Comparison of ENCODE assay signal across 8 mouse cellular contexts in the genomic region with DNA sequence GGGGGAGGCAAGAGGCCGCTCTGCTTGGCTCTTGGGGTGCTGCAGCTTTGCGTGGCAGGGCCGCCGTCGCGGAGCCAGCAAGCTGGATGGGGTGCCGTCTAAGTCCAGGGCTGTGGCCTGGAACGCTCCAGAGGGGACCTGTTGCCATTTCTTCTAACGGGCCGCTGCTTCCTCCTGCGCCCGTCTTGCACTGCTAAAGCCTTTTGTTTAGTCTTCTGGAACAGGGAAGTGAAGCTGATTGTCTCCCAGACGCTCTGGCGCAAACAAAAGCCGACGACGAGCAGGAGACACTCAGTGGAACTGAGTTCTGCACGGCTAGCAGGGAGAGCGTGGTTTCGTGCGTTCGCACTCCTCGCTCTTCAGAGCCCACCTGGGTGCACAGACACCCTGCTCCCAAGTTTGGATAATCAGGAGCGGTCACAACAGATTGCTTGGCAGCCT. TPM values are rescaled to one million over a fixed set of nuclear protein-coding genes. Genes with fewer than 3 reads are reported as not detected.
DNase-seq lines count a peak whose midpoint lies in the region; ATAC-seq and TF ChIP-seq lines count a peak whose summit lies in the region.

No protein-coding gene starts in this region.

- H3K4me3 ChIP-seq in layer of hippocampus, adult 2 months, result peak overlapping the region; percentile 72
- peak overlapping the region; percentile 79 for H3K4me3 ChIP-seq in erythroblast, embryonic 14.5 days (replicated peaks)
- peak overlapping the region; percentile 74 for H3K4me3 ChIP-seq in intestine, postnatal 0 days (ENCODE audit: low read depth, low read length)
- H3K4me3 ChIP-seq in megakaryocyte, embryonic 14.5 days (replicated peaks), result peak overlapping the region; percentile 98

- H3K9ac ChIP-seq in intestine, postnatal 0 days (ENCODE audit: low read depth, low read length), result peak overlapping the region; percentile 71

- H3K27me3 ChIP-seq in erythroblast, embryonic 14.5 days (ENCODE audit: control insufficient read depth), result no peaks in the 10 kb centered on the region
- H3K27me3 ChIP-seq in intestine, postnatal 0 days (replicated peaks; ENCODE audit: control insufficient read depth, insufficient read depth, low read length), result no peaks in the 10 kb centered on the region
- H3K27me3 ChIP-seq in megakaryocyte, embryonic 14.5 days (replicated peaks), result no peaks in the 10 kb centered on the region

- peak; percentile 42 for ATAC-seq in intestine, postnatal 0 days

- peaks cover 55% of the 10 kb centered on the region for H3K4me1 ChIP-seq in erythroblast, embryonic 14.5 days (ENCODE audit: control insufficient read depth)
- peaks cover 3% of the 10 kb centered on the region; the same call in 1 of the 2 replicates for H3K4me1 ChIP-seq in intestine, postnatal 0 days (replicated peaks; ENCODE audit: control insufficient read depth, insufficient read depth, low read length)
- peaks cover 62% of the 10 kb centered on the region for H3K4me1 ChIP-seq in megakaryocyte, embryonic 14.5 days

- H3K9me3 ChIP-seq in erythroblast, embryonic 14.5 days (ENCODE audit: control insufficient read depth, low read length), result no peaks in the 10 kb centered on the region
- H3K9me3 ChIP-seq in intestine, postnatal 0 days (ENCODE audit: control insufficient read depth), result no peaks in the 10 kb centered on the region
- no peaks in the 10 kb centered on the region for H3K9me3 ChIP-seq in megakaryocyte, embryonic 14.5 days

- peak overlapping the region; percentile 93 for H3K27ac ChIP-seq in layer of hippocampus, adult 2 months
- H3K27ac ChIP-seq in intestine, postnatal 0 days (ENCODE audit: low read depth, low read length), result peak overlapping the region; percentile 93

- WGBS in intestine, postnatal 0 days, result under 1% methylated on average over 24 of the region's 24 CpGs

- no peak for DNase-seq in layer of hippocampus, adult 2 months (ENCODE audit: low spot score in 2 of 2)
- DNase-seq in layer of hippocampus, postnatal 36 days, result no peak
- DNase-seq in MEL-GATA-1-ER (ENCODE audit: extremely low read depth, low read depth), result peak; percentile 81
- peak; percentile 61 for DNase-seq in thymus, postnatal 25 days
- no peak for DNase-seq in cerebellum, adult 8-10 months

- TF ChIP-seq CTCF in layer of hippocampus, adult 2 months (conservative IDR thresholded peaks at IDR 0.05), result no peak
- TF ChIP-seq CTCF in intestine, postnatal 0 days (IDR thresholded peaks at IDR 0.05; ENCODE audit: low read depth), result no peak

- peak overlapping the region; percentile 77 for H3K4me2 ChIP-seq in intestine, postnatal 0 days (replicated peaks; ENCODE audit: low read depth)

- H3K36me3 ChIP-seq in erythroblast, embryonic 14.5 days (ENCODE audit: control insufficient read depth), result peaks cover 14% of the 10 kb centered on the region
- 0 out of 2 replicates have a peak, but pooled peaks cover under 1% of the 10 kb centered on the region for H3K36me3 ChIP-seq in intestine, postnatal 0 days (ENCODE audit: control insufficient read depth, insufficient read depth)
- peaks cover 4% of the 10 kb centered on the region for H3K36me3 ChIP-seq in megakaryocyte, embryonic 14.5 days (replicated peaks; ENCODE audit: low read length)

RNA-seq across cellular contexts. Expression of a gene that starts 0.4 kb away (rescaled TPM):
- total RNA-seq in layer of hippocampus, adult 2 months (2021), result 10 to 100 TPM; 56.0 to 57.7 TPM
- 10 to 100 TPM; 53.2 to 55.0 TPM for total RNA-seq in layer of hippocampus, postnatal 36 days (2021)
- polyA plus RNA-seq in erythroblast, embryonic 14.5 days (2012), result 0.36 and 0.37 TPM in 2 replicates
- 43.2 and 46.2 TPM in 2 replicates for polyA plus RNA-seq in intestine, postnatal 0 days (2015; fragmentation: Nextera tagmentation; extraction: Ambion mirVana)
- 1.1 and 3.5 TPM in 2 replicates for polyA plus RNA-seq in megakaryocyte, embryonic 14.5 days (2012; ENCODE audit: insufficient read depth, low replicate concordance)

RNA-seq across cellular contexts. Expression of a gene that starts 11.4 kb away (rescaled TPM):
- total RNA-seq in layer of hippocampus, adult 2 months (2021), result not detected
- not detected for total RNA-seq in layer of hippocampus, postnatal 36 days (2021)
- not detected in 2 replicates for polyA plus RNA-seq in erythroblast, embryonic 14.5 days (2012)
- not detected in 2 replicates for polyA plus RNA-seq in intestine, postnatal 0 days (2015; fragmentation: Nextera tagmentation; extraction: Ambion mirVana)
- polyA plus RNA-seq in megakaryocyte, embryonic 14.5 days (2012; ENCODE audit: insufficient read depth, low replicate concordance), result not detected in 2 replicates

Comparison
In these comparisons a context has a peak if more than half of its experiments do, and no peak if none do; other contexts are left out.
1. DNase-seq: peak in MEL-GATA-1-ER (single experiment) and thymus, postnatal 25 days (single experiment); none in layer of hippocampus, adult 2 months (0 of 2), layer of hippocampus, postnatal 36 days (0 of 2) and cerebellum, adult 8-10 months (single experiment).
2. Peak in every context shown above with its lines, with median percentiles within 50 percentile points of each other: H3K4me3 ChIP-seq.